Mouse (Mus musculus) liver, embryonic 14.5 days (tissue): ENCODE results near the gene Numbl. TPM values are rescaled to one million over a fixed set of nuclear protein-coding genes. Genes with fewer than 3 reads are reported as not detected.

Experiments
- ATAC-seq: fragments of 200-750 bp; cut with Nextera tagmentation; 2 replicates; pipeline ENCODE4 v1.8.0; 2017; ENCODE audit warnings: moderate number of reproducible peaks, mild to moderate bottlenecking, moderate library complexity; ENCODE audit not compliant: insufficient read depth
- DNase-seq, 3 experiments: peaks; one replicate each; pipeline ENCODE4 v3.0.0-alpha.2; 2012 to 2013; ENCODE audit warnings: low read depth in 3 of 3, low spot score in 3 of 3
- H3K27ac ChIP-seq: fragments of 300-500 bp; sonication (generic); 2 replicates; pipeline ENCODE4 v1.5.1; 2014; ENCODE audit warnings: moderate library complexity, mild to moderate bottlenecking, control low read depth, inconsistent platforms
- H3K27me3 ChIP-seq: fragments of 300-500 bp; sonication (generic); 2 replicates; pipeline ENCODE4 v1.6.1; 2014; ENCODE audit warnings: mild to moderate bottlenecking, low read length, moderate library complexity; ENCODE audit not compliant: control insufficient read depth, insufficient read depth
- H3K36me3 ChIP-seq: fragments of 300-500 bp; sonication (generic); replicated peaks from 2 replicates; pipeline ENCODE4 v1.6.1; 2014; ENCODE audit warnings: low read depth; ENCODE audit not compliant: control insufficient read depth, insufficient read depth
- H3K4me1 ChIP-seq, 2 experiments: fragments of 200-500 bp in 1 of 2; fragments of 300-500 bp in 1 of 2; sonication (generic) in 1 of 2; replicated peaks; 2 replicates each; pipeline ENCODE4 v1.6.1; 2012 to 2014; ENCODE audit warnings: antibody characterized with exemption in 1 of 2, inconsistent platforms in 1 of 2, low read length in 1 of 2; ENCODE audit not compliant: control insufficient read depth in 2 of 2, insufficient read depth in 2 of 2
- H3K4me2 ChIP-seq: fragments of 300-500 bp; sonication (generic); 2 replicates; pipeline ENCODE4 v1.6.1; 2014; ENCODE audit warnings: low read depth, mild to moderate bottlenecking, control low read depth, moderate library complexity
- H3K4me3 ChIP-seq, 2 experiments: fragments of 200-500 bp in 1 of 2; fragments of 300-500 bp in 1 of 2; sonication (generic) in 1 of 2; 2 replicates each; pipeline ENCODE4 v1.5.1; 2012 to 2014; ENCODE audit warnings: low read depth in 2 of 2, low read length in 2 of 2, mild to moderate bottlenecking in 2 of 2, control low read depth in 1 of 2, inconsistent platforms in 1 of 2, moderate library complexity in 1 of 2; ENCODE audit not compliant: insufficient read depth in 1 of 2
- H3K9ac ChIP-seq: fragments of 300-500 bp; sonication (generic); replicated peaks from 2 replicates; pipeline ENCODE4 v1.6.1; 2014; ENCODE audit warnings: mild to moderate bottlenecking, control low read depth, moderate library complexity
- H3K9me3 ChIP-seq: fragments of 300-500 bp; sonication (generic); 2 replicates; pipeline ENCODE4 v1.6.1; 2016; ENCODE audit warnings: low read length, mixed read lengths; ENCODE audit not compliant: control insufficient read depth
- CTCF ChIP-seq: IDR thresholded peaks from 2 replicates; pipeline ENCODE4 v1.5.1; 2016; ENCODE audit warnings: antibody characterized with exemption, low read depth, control low read depth
- EP300 ChIP-seq: IDR thresholded peaks from 2 replicates; pipeline ENCODE4 v1.6.1; 2016; ENCODE audit warnings: antibody characterized with exemption, low read depth
- WGBS: fragments of 180-500 bp; shearing (Covaris S2); extraction: QIAGEN DNeasy Blood & Tissue Kit; methylation state at CpG from one replicate; pipeline ENCODE4 v1.1.7; 2014; ENCODE audit not compliant: insufficient replicate concordance; 5-methylcytosine and 5-hydroxymethylcytosine counted together
- polyA plus RNA-seq, 2 experiments: library from polyadenylated mRNA; depleted of rRNA in 1 of 2; stranded (reverse) in 1 of 2; unstranded in 1 of 2; fragments of >200 nt; fragmentation: Nextera tagmentation in 1 of 2; extraction: Ambion mirVana in 1 of 2; gene quantifications; 2 replicates each; pipeline versions ENCODE4 v1.2.1 to v1.2.3; 2012 to 2014

Gene Numbl
- polyA plus RNA-seq, 2 experiments = 0.72 to 1.9 TPM

- peaks cover 29 to 36% of the 10 kb centered on the region in 2 experiments for H3K4me1 ChIP-seq
- H3K4me3 ChIP-seq = peak overlapping the region; percentile 71 to 80
- no peaks in the 10 kb centered on the region for H3K9me3 ChIP-seq
- TF ChIP-seq CTCF (no peak), EP300 (no peak)
- WGBS = 20% methylated on average over 6 of the region's 6 CpGs
- H3K27ac ChIP-seq = peak overlapping the region; percentile 64
- ATAC-seq = no peak
- peak overlapping the region; percentile 92 for H3K4me2 ChIP-seq
- no peaks in the 10 kb centered on the region for H3K36me3 ChIP-seq
- no peaks in the 10 kb centered on the region for H3K27me3 ChIP-seq
- no peak for DNase-seq
- peak overlapping the region; percentile 69 for H3K9ac ChIP-seq
Measured at GRCm38 (mm10) chr7:27228865-27229264, 29.4 kb upstream of the Numbl start.

GRCm38 (mm10) chr7:27230781-27231180 lies 27.5 kb upstream of the Numbl start:
- 62% methylated on average over 4 of the region's 4 CpGs for WGBS
- no peak for ATAC-seq

GRCm38 (mm10) chr7:27231693-27232331 lies 26.4 kb upstream of the Numbl start:
- Histone ChIP-seq H3K27me3 (no peaks in the 10 kb centered on the region), H3K9me3 (no peaks in the 10 kb centered on the region), H3K4me3 (no peak overlapping the region), H3K36me3 (no peaks in the 10 kb centered on the region), H3K4me1 (peaks cover 19 to 22% of the 10 kb centered on the region in 2 experiments), H3K4me2 (no peak overlapping the region), H3K27ac (no peak overlapping the region), H3K9ac (no peak overlapping the region)
- ATAC-seq = no peak
- DNase-seq = no peak
- TF ChIP-seq CTCF = no peak
- TF ChIP-seq EP300 = no peak
- 74% methylated on average over 7 of the region's 7 CpGs for WGBS

More at GRCm38 (mm10) chr7:27230781-27231180, 27.5 kb upstream of the Numbl start:
- Histone ChIP-seq H3K9ac (no peak overlapping the region), H3K4me2 (no peak overlapping the region), H3K27ac (no peak overlapping the region), H3K27me3 (no peaks in the 10 kb centered on the region), H3K4me3 (no peak overlapping the region), H3K9me3 (no peaks in the 10 kb centered on the region), H3K36me3 (no peaks in the 10 kb centered on the region), H3K4me1 (peaks cover 23 to 27% of the 10 kb centered on the region in 2 experiments)
- TF ChIP-seq EP300 (no peak), CTCF (peak; percentile 66)
- DNase-seq = no peak

GRCm38 (mm10) chr7:27232781-27233281 lies 25.4 kb upstream of the Numbl start, which contains the start of gene Coq8b:
Gene Coq8b (plus strand): TSS chr7:27233023.
- DNase-seq (peak; percentile 90 to 93 (median 91)), ATAC-seq (peak; percentile 83)
- WGBS = under 1% methylated on average over 25 of the region's 25 CpGs
- no peaks in the 10 kb centered on the region for H3K9me3 ChIP-seq
- peaks cover 12% of the 10 kb centered on the region in 2 experiments for H3K4me1 ChIP-seq
- H3K27me3 ChIP-seq = no peaks in the 10 kb centered on the region
- H3K9ac ChIP-seq = peak within 1 kb of the TSS; percentile 38
- H3K27ac ChIP-seq = no peak within 1 kb of the TSS
- H3K36me3 ChIP-seq = no peaks in the 10 kb centered on the region
- TF ChIP-seq EP300 (no peak), CTCF (peak; percentile 37; the same call in 1 of the 2 replicates)
- H3K4me2 ChIP-seq = peak within 1 kb of the TSS; percentile 73
- H3K4me3 ChIP-seq = peak within 1 kb of the TSS; percentile 59 to 92

GRCm38 (mm10) chr7:27233300-27233699 lies 24.9 kb upstream of the Numbl start:
- H3K27ac ChIP-seq = no peak overlapping the region
- DNase-seq (no peak), ATAC-seq (no peak)
- 4% methylated on average over 6 of the region's 6 CpGs for WGBS
- H3K4me2 ChIP-seq = peak overlapping the region; percentile 73
- peak overlapping the region; percentile 59 to 92 for H3K4me3 ChIP-seq
- TF ChIP-seq CTCF = no peak
- TF ChIP-seq EP300 = no peak
- no peaks in the 10 kb centered on the region for H3K9me3 ChIP-seq
- H3K27me3 ChIP-seq = no peaks in the 10 kb centered on the region
- peaks cover 10 to 12% of the 10 kb centered on the region in 2 experiments for H3K4me1 ChIP-seq
- H3K36me3 ChIP-seq = no peaks in the 10 kb centered on the region
- H3K9ac ChIP-seq = peak overlapping the region; percentile 38
